Mouse (Mus musculus) CD4-positive, CD25-positive, alpha-beta regulatory T cell, adult 2 months (primary cell): Measurements from ENCODE around the gene Malsu1.

Experiments
- DNase-seq: peaks from one replicate; pipeline ENCODE4 v3.0.0-alpha.2; 2012; ENCODE audit warnings: low read depth, low spot score

Malsu1 gene

DNA sequence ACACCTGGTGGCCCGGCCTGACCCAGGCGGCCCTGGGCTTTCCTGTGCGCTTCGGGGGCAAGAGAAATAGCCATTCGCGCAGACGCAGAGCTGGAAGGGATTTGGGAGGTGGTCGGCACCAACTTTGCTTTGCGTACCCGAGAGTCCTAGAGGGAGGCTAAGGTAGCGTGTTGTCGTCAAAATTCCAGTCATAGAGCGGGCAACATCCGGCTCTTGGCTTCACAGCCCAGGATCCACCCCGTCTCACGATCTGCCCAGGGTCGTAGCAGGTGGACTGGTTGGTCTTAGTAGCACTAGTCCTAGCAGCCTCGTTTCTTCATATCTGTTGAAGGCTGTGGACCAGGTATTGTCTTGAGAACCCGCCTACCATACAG, 509 bp downstream of the Malsu1 start:
- DNase-seq = peak; percentile 54

GRCm38 (mm10) chr6:49077894-49078293, 4.3 kb downstream of the Malsu1 start:
- no peak for DNase-seq

DNA sequence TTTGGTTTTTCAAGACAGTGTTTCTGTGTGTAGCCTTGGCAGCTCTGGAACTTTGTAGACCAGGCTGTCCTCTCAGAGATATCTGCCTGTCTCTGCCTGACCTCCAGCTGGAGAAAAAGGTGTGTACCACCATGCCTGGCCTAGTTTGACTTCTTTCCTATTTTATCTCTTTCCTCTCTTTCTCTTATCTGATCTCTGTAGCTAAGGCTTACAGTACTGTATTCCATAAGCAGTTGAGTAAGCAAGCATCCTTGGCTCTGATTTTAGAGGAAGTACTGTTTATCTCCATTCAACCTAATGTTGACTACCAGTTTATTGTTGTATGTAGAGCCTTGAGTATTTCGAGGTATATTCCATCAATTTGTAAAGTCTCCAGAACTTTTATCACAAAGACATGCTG, 5.7 kb downstream of the Malsu1 start:
- no peak for DNase-seq

DNA sequence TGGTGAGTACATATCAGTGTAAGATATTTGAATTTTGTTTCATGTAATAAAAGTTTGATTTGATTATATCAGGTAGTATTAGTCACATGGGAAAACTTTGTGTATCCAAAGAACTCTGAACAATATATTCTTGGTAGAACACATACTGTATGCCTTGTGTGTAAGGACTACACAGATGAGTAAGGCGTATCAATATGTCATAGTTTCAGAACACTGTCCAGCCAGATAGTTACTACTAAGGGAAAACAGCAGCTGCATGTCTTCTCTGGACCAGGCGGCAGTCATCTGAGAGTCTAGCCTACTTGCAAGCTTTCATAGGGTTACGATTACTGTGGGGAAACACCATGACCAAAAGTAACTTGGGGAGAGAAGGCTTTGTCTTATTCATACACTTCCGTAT, 9.4 kb downstream of the Malsu1 start:
- DNase-seq = no peak

DNA sequence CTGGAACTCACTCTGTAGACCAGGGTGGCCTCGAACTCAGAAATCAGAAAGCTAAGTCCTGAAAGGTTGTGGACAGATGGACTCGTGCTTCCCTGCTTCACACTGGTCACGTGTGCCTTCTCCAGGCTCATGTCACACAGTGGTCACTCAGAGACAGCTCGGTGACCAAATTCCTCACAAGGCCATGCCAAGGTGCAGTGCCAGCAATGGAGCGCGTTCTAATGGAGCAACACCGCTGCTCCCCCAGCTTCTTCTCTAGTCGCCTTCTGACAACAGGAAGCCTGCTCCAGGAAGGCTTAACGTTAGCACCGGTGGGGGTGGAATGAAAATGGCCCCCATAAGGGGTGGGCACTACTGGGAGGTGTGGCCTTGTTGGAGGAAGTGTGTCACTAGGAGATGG, 21.4 kb downstream of the Malsu1 start:
- no peak for DNase-seq

DNA sequence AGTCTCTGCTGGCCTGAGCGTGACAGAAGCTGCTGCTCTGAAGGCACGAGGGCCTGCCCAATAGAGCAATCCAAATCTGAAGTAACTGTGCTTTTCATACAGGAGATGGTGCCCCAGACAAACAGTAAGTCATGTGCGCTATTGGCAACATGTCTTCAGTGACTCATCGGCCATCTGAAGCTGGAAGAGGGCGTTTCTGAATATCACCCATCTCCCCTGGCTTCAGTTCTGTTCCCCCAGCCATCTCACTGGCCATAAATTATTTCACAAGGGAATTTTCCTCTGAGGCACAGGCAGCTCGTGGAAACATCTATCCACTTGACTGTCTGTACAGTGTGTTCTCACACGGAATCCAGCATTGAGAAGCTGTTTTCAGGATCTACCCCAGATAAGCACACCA, 22.8 kb downstream of the Malsu1 start:
- no peak for DNase-seq

- no peak for DNase-seq
Measured at GRCm38 (mm10) chr6:49096933-49097461, 23.4 kb downstream of the Malsu1 start.

DNA sequence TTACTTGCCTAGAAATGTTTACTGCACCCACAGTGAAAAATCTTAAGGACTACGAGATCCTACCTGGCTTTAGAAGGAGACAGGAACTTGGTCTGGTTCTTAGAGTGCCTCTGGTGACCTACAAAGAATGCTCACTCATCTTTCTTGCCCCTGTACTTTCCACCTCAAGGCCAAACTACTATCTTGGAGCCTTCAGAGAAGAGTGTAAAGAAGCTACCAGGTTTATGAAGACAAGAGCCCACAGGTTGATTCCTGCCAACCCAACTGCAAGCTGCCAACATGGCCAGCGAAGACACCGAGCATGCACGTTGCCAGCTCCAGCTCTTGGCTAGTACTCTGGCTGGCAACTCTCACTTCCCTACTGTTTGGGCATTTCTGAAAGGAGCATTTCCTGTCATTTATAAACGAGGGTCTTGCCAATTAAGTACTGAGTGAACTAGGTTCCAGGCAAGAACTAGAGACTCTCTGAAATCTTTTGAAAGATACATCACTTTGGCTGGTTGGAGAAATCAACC, 24.1 kb downstream of the Malsu1 start:
- no peak for DNase-seq

DNA sequence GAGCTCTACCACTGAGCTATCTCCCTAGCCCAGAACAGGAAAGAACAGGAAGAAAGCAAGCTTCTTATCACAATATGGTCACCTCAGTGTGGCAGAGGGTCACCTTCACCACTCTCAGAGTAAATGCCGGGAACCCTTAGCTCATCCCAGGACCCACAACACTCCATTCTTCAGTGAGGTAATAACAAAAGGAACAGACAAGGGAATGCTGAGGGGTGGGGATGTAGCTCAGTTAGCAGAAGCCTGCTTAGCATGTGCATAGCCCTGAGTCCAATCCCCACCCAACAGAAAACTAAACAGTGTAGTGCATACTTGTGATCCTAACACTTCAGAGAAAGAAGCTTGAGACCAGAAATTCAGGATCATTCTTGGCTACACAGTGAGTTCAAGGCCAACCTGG, 25.5 kb downstream of the Malsu1 start:
- DNase-seq = no peak

GRCm38 (mm10) chr6:49106746-49107500, 33.3 kb downstream of the Malsu1 start:
- DNase-seq = no peak

GRCm38 (mm10) chr6:49109196-49109595, 35.6 kb downstream of the Malsu1 start:
- DNase-seq = no peak

DNA sequence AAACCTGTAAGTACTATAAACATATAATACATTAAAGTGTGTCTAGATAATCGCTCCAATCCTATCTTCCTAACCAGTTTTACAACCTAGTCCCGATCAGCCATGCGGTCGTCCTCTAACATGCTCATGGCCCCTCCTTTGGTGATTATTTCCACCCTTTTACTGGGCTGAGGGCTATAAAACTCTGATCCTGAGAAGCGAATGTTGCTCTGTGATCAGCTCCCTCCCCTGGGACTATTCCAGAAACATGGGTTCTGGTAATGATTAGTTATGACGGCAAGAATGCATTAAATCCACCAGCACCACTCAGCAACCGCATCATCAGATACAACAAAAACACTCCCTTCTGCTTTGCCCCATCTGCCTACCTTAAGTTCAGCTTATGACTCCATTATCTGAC, 40.3 kb downstream of the Malsu1 start:
- DNase-seq = no peak

DNA sequence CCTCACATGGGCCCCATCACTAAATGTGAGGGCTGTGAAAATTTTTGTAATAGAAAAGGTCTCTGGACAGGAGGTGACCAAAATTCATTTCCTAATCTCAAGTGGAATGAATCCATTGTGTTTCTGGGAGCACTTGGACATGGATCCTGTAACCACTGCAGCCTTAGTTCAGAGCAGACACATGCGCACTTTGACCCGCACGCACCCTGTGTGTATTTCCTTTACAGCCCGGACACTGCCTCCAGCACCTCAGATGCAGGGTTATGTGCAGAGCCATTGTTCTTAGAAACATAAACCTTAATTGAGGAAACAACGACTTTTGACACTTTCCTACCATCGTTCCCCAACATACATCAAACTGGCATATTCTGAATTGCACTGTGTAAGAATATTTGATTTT, 40.9 kb downstream of the Malsu1 start:
- DNase-seq = no peak

DNA sequence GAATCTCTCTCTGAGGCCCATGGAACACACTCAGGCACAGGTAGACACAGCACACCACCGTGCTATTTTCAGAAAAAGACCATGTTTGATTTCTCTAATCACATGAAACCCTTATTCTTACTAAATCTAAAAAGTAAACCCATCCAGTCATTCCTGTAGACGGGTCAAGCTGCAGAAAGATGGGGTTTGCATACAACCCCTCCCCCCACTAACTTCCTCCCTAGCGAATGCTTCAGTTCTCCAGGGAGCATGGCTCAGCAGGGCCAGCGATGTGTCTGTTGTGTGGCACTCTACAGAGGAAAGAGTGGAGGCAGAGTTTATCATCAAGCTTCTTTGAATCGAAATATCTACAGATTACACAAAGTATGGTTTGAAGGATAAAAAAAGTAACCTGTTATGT, 42.0 kb downstream of the Malsu1 start:
- DNase-seq = no peak

- DNase-seq = no peak
Measured at GRCm38 (mm10) chr6:49116241-49116640, 42.6 kb downstream of the Malsu1 start.

DNA sequence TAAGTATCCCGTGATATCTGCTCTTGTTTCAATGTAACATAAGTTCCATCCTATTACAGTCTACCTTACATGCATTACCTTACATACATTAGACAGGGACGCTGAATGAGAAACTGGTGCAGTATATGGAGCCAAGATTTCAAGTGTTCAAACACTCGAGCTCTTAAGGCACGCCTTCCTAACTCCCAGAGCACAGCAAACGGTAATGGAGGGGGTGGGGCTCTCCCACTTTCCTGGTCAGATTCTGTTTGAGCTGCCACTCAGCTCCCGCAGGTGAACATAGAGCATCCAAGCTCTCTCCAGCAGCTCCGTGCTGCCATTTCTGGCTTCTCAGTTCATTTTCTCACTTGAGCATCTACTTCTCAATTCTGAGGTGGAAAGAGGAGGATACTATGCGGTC, 44.9 kb downstream of the Malsu1 start:
- DNase-seq = no peak

- DNase-seq = no peak
Measured at GRCm38 (mm10) chr6:49119462-49120135, 46.0 kb downstream of the Malsu1 start.

DNA sequence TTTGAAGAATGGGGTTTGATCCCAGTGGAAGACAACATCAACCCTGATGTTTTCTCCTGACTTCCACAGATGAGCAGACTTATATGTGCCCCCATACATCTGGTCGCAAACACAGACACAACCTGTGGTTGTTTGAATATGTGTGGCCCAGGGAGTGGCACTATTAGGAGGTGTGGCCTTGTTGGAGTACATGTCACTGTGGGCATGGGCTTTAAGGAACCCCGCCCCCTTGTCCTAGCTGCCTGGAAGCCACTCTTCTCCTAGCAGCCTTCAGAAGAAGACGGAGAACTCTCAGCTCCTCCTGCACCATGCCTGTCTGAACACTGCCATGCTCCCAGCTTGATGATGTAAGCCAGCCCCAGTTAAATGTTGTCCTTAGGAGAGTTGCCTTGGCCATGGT, 46.8 kb downstream of the Malsu1 start:
- DNase-seq = no peak

DNA sequence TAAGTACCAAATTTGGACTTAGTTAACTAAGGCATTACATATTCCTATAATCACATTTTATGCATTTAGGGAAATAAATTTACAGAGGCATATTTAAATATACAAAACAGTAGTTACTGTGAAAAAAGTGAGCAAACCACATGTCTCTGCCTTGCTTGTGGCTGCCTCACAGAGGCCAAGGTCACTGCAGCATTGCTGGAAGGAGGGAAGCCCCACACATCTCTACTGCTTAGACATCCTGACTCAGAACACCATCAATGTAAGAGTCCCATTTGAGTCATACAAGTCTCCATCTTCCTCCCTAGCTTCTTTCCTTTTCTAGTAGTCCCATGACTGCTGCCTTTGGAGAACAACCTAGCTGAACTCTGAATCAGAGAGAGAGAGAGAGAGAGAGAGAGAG, 56.7 kb downstream of the Malsu1 start:
- no peak for DNase-seq

DNA sequence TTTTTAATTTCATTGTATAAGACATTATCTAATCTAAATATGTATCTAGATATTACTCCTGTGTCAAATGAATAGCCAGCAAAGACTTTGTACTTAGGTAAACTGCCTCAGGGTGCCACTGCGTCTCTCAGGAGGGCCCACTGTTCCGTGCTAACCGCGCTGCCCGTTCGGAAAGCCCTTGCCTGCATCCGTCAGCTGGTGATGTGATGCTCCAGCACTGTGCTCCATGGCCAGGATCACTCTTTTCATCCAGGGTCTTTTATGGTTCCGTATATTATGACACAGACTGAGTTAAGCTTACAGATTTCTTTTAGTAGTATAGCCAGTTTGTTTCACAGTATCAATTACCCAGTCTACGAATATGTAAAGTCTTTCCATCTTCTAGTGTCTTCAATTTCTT, 58.3 kb downstream of the Malsu1 start:
- DNase-seq = no peak

DNA sequence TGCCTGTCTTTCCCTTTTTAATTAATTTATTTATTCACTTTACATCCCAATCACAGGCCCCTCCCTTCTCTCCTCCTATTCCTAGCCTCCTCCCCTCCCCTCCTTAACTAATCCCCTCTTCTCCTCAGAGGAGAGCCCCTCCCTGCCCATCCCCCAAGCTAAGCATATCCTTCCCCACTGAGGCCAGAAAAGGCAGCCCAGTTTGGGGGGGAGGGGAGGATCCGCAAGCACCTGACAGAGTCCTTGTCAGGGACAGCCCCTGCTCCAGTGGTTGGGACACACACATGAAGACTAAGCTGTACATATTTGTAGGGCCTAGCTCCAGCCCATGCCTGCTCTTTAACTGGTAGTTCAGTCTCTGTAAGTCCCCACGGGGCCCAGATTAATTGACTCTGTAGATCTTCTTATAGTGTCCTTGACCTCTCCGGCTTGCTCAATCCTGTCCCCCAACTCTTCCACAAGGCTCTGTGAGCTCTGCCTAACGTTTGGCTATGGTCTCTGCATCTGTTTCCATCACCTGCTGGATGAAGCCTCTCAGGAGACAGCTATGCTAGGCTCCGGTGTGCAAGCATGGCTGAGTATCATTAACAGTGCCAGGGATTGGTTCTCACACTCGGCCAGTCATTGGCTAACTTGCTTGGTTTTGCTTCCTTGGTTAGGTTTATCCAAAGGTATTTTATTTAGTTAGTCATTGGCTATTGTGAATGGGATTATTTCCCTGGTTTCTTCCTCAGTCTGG, 58.9 kb downstream of the Malsu1 start:
- DNase-seq = no peak
